Mouse (Mus musculus) megakaryocyte, embryonic 14.5 days (primary cell): Measurements from ENCODE around the gene Slc41a2. TPM values are rescaled to one million over a fixed set of nuclear protein-coding genes. Genes with fewer than 3 reads are reported as not detected.

Experiments
- H3K27me3 ChIP-seq: replicated peaks from 2 replicates; pipeline ENCODE3; 2012; ENCODE audit warnings: inconsistent platforms
- H3K36me3 ChIP-seq: replicated peaks from 2 replicates; pipeline ENCODE3; 2012; ENCODE audit warnings: low read length, inconsistent platforms, mixed read lengths
- H3K4me1 ChIP-seq: 2 replicates; pipeline ENCODE4 v1.6.1; 2012; ENCODE audit warnings: inconsistent platforms
- H3K4me3 ChIP-seq: replicated peaks from 2 replicates; pipeline ENCODE3; 2012; ENCODE audit warnings: moderate library complexity, mild to moderate bottlenecking, inconsistent platforms
- H3K9me3 ChIP-seq: 2 replicates; pipeline ENCODE4 v1.6.1; 2012; ENCODE audit warnings: inconsistent platforms
- FLI1 ChIP-seq: IDR thresholded peaks from 2 replicates; pipeline ENCODE4 v1.6.1; 2012; ENCODE audit warnings: low read length, inconsistent platforms, mixed read lengths
- GATA1 ChIP-seq: IDR thresholded peaks from 3 replicates; pipeline ENCODE4 v1.6.1; 2012; ENCODE audit warnings: mixed read lengths, low read length, inconsistent platforms, borderline replicate concordance
- polyA plus RNA-seq: library from polyadenylated mRNA; stranded (reverse); fragments of >175 nt; gene quantifications from 2 replicates; pipeline ENCODE4 v1.2.3, GENCODE M21; 2012; ENCODE audit warnings: low replicate concordance; ENCODE audit not compliant: insufficient read depth

Gene Slc41a2
- polyA plus RNA-seq, 1 experiment: 0.02 TPM

GRCm38 (mm10) chr10:83350689-83351088 lies 13.0 kb upstream of the Slc41a2 start:
- Histone ChIP-seq H3K9me3 (no peaks in the 10 kb centered on the region), H3K4me3 (no peak overlapping the region), H3K36me3 (no peaks in the 10 kb centered on the region), H3K4me1 (peaks cover 36% of the 10 kb centered on the region), H3K27me3 (peaks cover 25% of the 10 kb centered on the region)
- TF ChIP-seq GATA1 (no peak), FLI1 (no peak)

- no peak for TF ChIP-seq GATA1
- no peak for TF ChIP-seq FLI1
Observed at GRCm38 (mm10) chr10:83347494-83347893, 9.8 kb upstream of the Slc41a2 start.

GRCm38 (mm10) chr10:83346359-83346736 lies 8.7 kb upstream of the Slc41a2 start:
- Histone ChIP-seq H3K27me3 (peaks cover 34% of the 10 kb centered on the region), H3K36me3 (no peaks in the 10 kb centered on the region), H3K9me3 (no peaks in the 10 kb centered on the region), H3K4me1 (peaks cover 50% of the 10 kb centered on the region), H3K4me3 (peak overlapping the region; percentile 56)
- TF ChIP-seq GATA1: no peak
- no peak for TF ChIP-seq FLI1

More at GRCm38 (mm10) chr10:83347494-83347893, 9.8 kb upstream of the Slc41a2 start:
- H3K36me3 ChIP-seq: no peaks in the 10 kb centered on the region
- no peak overlapping the region for H3K4me3 ChIP-seq
- H3K4me1 ChIP-seq: peaks cover 41% of the 10 kb centered on the region
- no peaks in the 10 kb centered on the region for H3K9me3 ChIP-seq
- H3K27me3 ChIP-seq: peaks cover 26% of the 10 kb centered on the region

GRCm38 (mm10) chr10:83345693-83346358 lies 8.1 kb upstream of the Slc41a2 start:
- no peak for TF ChIP-seq FLI1
- TF ChIP-seq GATA1: no peak
- peaks cover 52% of the 10 kb centered on the region for H3K4me1 ChIP-seq

GRCm38 (mm10) chr10:83343828-83344685 lies 6.4 kb upstream of the Slc41a2 start:
- no peak overlapping the region for H3K4me3 ChIP-seq
- TF ChIP-seq GATA1 (no peak), FLI1 (no peak)
- H3K9me3 ChIP-seq: peaks cover 9% of the 10 kb centered on the region
- H3K27me3 ChIP-seq: peaks cover 40% of the 10 kb centered on the region
- peaks cover 45% of the 10 kb centered on the region for H3K4me1 ChIP-seq
- no peaks in the 10 kb centered on the region for H3K36me3 ChIP-seq

More at GRCm38 (mm10) chr10:83345693-83346358, 8.1 kb upstream of the Slc41a2 start:
- no peaks in the 10 kb centered on the region for H3K9me3 ChIP-seq
- peaks cover 37% of the 10 kb centered on the region for H3K27me3 ChIP-seq
- no peaks in the 10 kb centered on the region for H3K36me3 ChIP-seq
- no peak overlapping the region for H3K4me3 ChIP-seq

- Histone ChIP-seq H3K27me3 (peaks cover 36% of the 10 kb centered on the region), H3K36me3 (no peaks in the 10 kb centered on the region), H3K4me1 (peaks cover 45% of the 10 kb centered on the region), H3K4me3 (no peak overlapping the region), H3K9me3 (peaks cover 13% of the 10 kb centered on the region)
- TF ChIP-seq GATA1 (no peak), FLI1 (no peak)
Observed at GRCm38 (mm10) chr10:83343171-83343570, 5.5 kb upstream of the Slc41a2 start.

- Histone ChIP-seq H3K4me3 (no peak overlapping the region), H3K9me3 (peaks cover 17% of the 10 kb centered on the region), H3K4me1 (peaks cover 46% of the 10 kb centered on the region), H3K27me3 (peaks cover 53% of the 10 kb centered on the region), H3K36me3 (no peaks in the 10 kb centered on the region)
- no peak for TF ChIP-seq FLI1
Observed at GRCm38 (mm10) chr10:83341226-83341625, 3.5 kb upstream of the Slc41a2 start.

GRCm38 (mm10) chr10:83337971-83338598 lies 403 bp upstream of the Slc41a2 start:
- H3K4me3 ChIP-seq: peak overlapping the region; percentile 93
- H3K4me1 ChIP-seq: peaks cover 25% of the 10 kb centered on the region
- H3K36me3 ChIP-seq: no peaks in the 10 kb centered on the region
- H3K27me3 ChIP-seq: peaks cover 79% of the 10 kb centered on the region
- TF ChIP-seq GATA1 (no peak), FLI1 (no peak)
- H3K9me3 ChIP-seq: peaks cover 17% of the 10 kb centered on the region

GRCm38 (mm10) chr10:83336336-83336735 lies 1.3 kb downstream of the Slc41a2 start:
- H3K4me3 ChIP-seq: no peak overlapping the region
- no peak for TF ChIP-seq GATA1
- no peak for TF ChIP-seq FLI1
- peaks cover 17% of the 10 kb centered on the region for H3K9me3 ChIP-seq
- peaks cover 81% of the 10 kb centered on the region for H3K27me3 ChIP-seq
- H3K36me3 ChIP-seq: no peaks in the 10 kb centered on the region
- peaks cover 15% of the 10 kb centered on the region for H3K4me1 ChIP-seq

GRCm38 (mm10) chr10:83332581-83332980 lies 5.1 kb downstream of the Slc41a2 start:
- Histone ChIP-seq H3K4me3 (no peak overlapping the region), H3K36me3 (no peaks in the 10 kb centered on the region), H3K4me1 (peaks cover 12% of the 10 kb centered on the region), H3K27me3 (peaks cover 50% of the 10 kb centered on the region), H3K9me3 (0 out of 2 replicates have a peak, but pooled peaks cover under 1% of the 10 kb centered on the region)
- TF ChIP-seq FLI1 (no peak), GATA1 (no peak)
